Mouse (Mus musculus): ENCODE results near the gene Hoxa11. TPM values are rescaled to one million over a fixed set of nuclear protein-coding genes. Genes with fewer than 3 reads are reported as not detected.
A peak's percentile ranks its signal among the peaks of the same experiment; 100 is the strongest.

Hoxa11 gene
- polyA plus RNA-seq, 2 experiments: 31.1 to 32.6 TPM

DNA sequence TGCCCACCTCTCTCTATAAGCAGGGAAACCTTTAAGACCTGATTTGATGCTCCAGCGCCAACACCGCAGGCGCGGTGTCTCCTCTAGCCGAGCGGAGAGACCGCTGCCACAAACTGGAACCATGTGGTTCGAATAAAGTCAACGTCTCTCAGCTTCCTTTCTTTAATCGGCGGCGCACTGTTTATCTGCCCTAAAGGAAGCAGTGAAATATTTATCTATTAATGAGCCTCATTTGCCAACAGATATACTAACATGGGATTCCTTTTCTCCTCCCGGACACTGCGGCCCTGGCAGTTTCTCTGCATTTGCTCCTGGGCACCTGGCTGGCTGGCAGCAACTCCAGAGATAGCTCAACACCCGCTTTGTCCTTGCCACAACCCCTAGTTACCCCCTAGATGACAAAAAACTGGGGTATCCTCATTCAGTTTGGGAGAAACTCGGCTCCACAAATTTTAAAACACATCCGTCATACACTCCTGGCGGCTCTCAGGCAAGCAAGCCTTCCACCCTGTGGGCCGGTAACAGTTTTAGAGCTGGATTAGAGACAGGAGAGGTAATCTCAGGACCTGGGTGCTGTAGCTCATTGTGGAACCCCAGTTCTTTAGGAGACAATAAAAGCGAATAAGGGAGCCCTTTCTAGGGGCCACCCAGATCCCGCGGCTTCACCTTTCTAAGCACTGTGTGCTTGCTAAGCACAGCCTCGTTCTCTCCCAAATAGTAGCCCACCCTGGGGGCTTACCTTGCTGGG is 27.5 kb downstream of the Hoxa11 start:
- Histone ChIP-seq H3K4me3 (replicated peaks; ENCODE audit: low read length) (peak overlapping the region; percentile 65), H3K4me1 (ENCODE audit: control insufficient read depth, insufficient read depth, low read length) (peaks cover 45% of the 10 kb centered on the region), H3K27me3 (ENCODE audit: control insufficient read depth, insufficient read depth, low read length) (peaks cover 23% of the 10 kb centered on the region), H3K36me3 (ENCODE audit: control insufficient read depth, insufficient read depth, low read length) (no peaks in the 10 kb centered on the region), H3K9me3 (ENCODE audit: control insufficient read depth, low read length) (no peaks in the 10 kb centered on the region), H3K9ac (ENCODE audit: low read depth, low read length, severe bottlenecking) (peak overlapping the region; percentile 71), H3K4me2 (replicated peaks; ENCODE audit: low read depth, low read length, severe bottlenecking) (peak overlapping the region; percentile 96), H3K27ac (replicated peaks; ENCODE audit: low read depth, low read length) (peak overlapping the region; percentile 89)
- no peak for TF ChIP-seq POLR2A (IDR thresholded peaks at IDR 0.05; ENCODE audit: borderline replicate concordance, extremely low read depth, insufficient read depth, insufficient read length)
- DNase-seq (ENCODE audit: low spot score): peak; percentile 59
- ATAC-seq (ENCODE audit: low FRiP score, low read depth): no peak
- WGBS: 11% methylated on average over 23 of the region's 23 CpGs

DNA sequence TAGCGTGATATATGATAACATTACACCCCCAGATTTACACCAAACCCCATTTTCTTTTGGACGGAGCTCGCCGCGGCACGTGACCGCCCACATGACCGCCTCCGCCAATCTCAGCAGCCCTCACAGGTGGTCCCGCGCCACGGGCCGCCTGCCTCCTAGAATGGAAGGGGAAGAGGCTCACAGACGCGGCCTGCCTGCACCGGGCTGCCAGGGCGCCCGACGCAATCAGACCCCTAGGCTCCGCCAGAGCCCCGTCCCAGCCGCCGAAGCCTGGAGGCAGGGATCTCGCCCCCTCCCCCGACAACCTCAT is 28.2 kb downstream of the Hoxa11 start:
- Histone ChIP-seq H3K4me1 (ENCODE audit: control insufficient read depth, insufficient read depth, low read length) (peaks cover 45% of the 10 kb centered on the region), H3K36me3 (ENCODE audit: control insufficient read depth, insufficient read depth, low read length) (no peaks in the 10 kb centered on the region), H3K27me3 (ENCODE audit: control insufficient read depth, insufficient read depth, low read length) (peaks cover 23% of the 10 kb centered on the region), H3K4me2 (replicated peaks; ENCODE audit: low read depth, low read length, severe bottlenecking) (peak overlapping the region; percentile 96), H3K4me3 (replicated peaks; ENCODE audit: low read length) (peak overlapping the region; percentile 65), H3K9me3 (ENCODE audit: control insufficient read depth, low read length) (no peaks in the 10 kb centered on the region), H3K27ac (replicated peaks; ENCODE audit: low read depth, low read length) (peak overlapping the region; percentile 89), H3K9ac (ENCODE audit: low read depth, low read length, severe bottlenecking) (peak overlapping the region; percentile 71)
- ATAC-seq (ENCODE audit: low FRiP score, low read depth): peak; percentile 73
- TF ChIP-seq POLR2A (IDR thresholded peaks at IDR 0.05; ENCODE audit: borderline replicate concordance, extremely low read depth, insufficient read depth, insufficient read length): 0 out of 2 replicates have a peak, but pooled peaks have one; percentile 59
- WGBS: 2% methylated on average over 24 of the region's 25 CpGs
- peak; percentile 91 for DNase-seq (ENCODE audit: low spot score)

DNA sequence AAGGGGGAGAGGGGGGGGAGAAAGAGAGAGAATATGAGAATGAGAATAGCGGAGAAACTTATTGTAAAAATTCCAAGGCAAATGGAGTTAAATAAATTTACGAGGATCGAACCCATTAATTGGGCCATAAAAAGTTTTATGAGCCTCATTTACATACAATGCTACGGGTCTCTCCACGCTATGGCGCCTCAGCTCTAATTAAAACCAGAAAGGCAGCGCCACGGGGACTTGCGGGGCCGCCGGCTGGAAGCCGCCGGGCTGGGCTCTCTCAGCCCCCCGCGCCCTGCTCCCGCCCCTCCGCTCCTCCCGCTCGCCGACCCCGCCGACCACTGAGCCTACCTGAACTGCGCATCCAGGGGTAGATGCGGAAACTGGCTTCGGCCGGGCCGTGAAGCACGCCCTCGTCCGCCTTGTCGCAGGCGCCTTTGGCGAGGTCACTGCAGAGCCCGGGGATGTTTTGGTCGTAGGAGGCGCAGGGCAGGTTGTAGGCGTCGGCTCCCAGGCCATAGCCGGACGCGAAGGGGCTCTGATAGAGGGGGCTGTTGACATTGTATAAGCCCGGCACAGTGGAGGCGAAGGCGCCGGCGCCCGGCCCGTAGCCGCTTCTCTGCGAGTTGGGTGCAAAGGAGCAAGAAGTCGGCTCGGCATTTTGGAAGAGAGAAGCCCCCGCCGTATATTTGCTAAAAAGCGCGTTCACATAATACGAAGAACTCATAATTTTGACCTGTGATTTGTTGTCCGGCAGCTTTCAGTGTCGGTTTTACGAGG is 28.7 kb downstream of the Hoxa11 start:
- ATAC-seq (ENCODE audit: low FRiP score, low read depth): no peak

DNA sequence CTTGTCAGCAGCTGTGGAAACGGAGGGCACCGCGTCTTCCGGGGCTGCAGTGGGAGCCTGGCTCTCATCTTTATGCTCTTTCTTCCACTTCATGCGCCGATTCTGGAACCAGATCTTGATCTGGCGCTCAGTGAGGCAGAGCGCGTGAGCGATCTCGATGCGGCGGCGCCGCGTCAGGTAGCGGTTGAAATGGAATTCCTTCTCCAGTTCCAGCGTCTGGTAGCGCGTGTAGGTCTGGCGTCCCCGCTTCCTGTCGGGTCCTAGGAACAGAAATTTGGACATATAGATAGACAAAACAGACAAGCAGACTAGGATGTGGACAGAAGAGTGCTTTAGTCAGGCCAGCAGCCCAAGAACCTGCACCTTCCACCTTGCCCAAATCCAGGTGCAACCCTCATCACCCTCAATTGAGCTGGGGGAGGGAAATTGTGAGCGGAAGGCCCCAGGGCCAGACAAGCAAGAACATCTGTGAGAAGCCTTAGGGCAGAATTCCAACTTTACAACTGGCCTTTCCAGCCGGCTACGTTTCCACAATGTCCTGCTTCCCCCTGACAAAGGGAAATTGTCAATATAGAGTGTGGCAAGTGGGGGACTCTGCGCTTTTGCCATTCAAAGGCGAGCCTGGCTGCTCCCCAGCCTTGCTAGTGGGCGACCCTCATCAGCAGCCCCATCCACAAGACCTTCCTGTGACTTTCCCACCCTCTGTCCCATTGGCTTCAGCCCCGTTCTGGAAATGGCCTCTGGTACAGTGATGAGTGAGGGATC is 29.7 kb downstream of the Hoxa11 start:
- H3K27ac ChIP-seq (replicated peaks; ENCODE audit: low read depth, low read length): peak overlapping the region; percentile 58; the same call in 1 of the 2 replicates
- WGBS: 4% methylated on average over 30 of the region's 30 CpGs
- no peaks in the 10 kb centered on the region for H3K36me3 ChIP-seq (ENCODE audit: control insufficient read depth, insufficient read depth, low read length)
- no peak for ATAC-seq (ENCODE audit: low FRiP score, low read depth)
- no peak for TF ChIP-seq POLR2A (IDR thresholded peaks at IDR 0.05; ENCODE audit: borderline replicate concordance, extremely low read depth, insufficient read depth, insufficient read length)
- H3K4me3 ChIP-seq (replicated peaks; ENCODE audit: low read length): peak overlapping the region; percentile 65
- peaks cover 45% of the 10 kb centered on the region for H3K4me1 ChIP-seq (ENCODE audit: control insufficient read depth, insufficient read depth, low read length)
- peak overlapping the region; percentile 96 for H3K4me2 ChIP-seq (replicated peaks; ENCODE audit: low read depth, low read length, severe bottlenecking)
- DNase-seq (ENCODE audit: low spot score): peak; percentile 54
- peak overlapping the region; percentile 71 for H3K9ac ChIP-seq (ENCODE audit: low read depth, low read length, severe bottlenecking)
- H3K9me3 ChIP-seq (ENCODE audit: control insufficient read depth, low read length): no peaks in the 10 kb centered on the region
- H3K27me3 ChIP-seq (ENCODE audit: control insufficient read depth, insufficient read depth, low read length): peaks cover 28% of the 10 kb centered on the region

More for the DNA sequence above, 28.7 kb downstream of the Hoxa11 start:
- Histone ChIP-seq H3K27ac (replicated peaks; ENCODE audit: low read depth, low read length) (peak overlapping the region; percentile 89), H3K36me3 (ENCODE audit: control insufficient read depth, insufficient read depth, low read length) (no peaks in the 10 kb centered on the region), H3K4me1 (ENCODE audit: control insufficient read depth, insufficient read depth, low read length) (peaks cover 42% of the 10 kb centered on the region), H3K4me3 (replicated peaks; ENCODE audit: low read length) (peak overlapping the region; percentile 65), H3K4me2 (replicated peaks; ENCODE audit: low read depth, low read length, severe bottlenecking) (peak overlapping the region; percentile 96), H3K9ac (ENCODE audit: low read depth, low read length, severe bottlenecking) (peak overlapping the region; percentile 71), H3K27me3 (ENCODE audit: control insufficient read depth, insufficient read depth, low read length) (peaks cover 23% of the 10 kb centered on the region), H3K9me3 (ENCODE audit: control insufficient read depth, low read length) (no peaks in the 10 kb centered on the region)
- 0% methylated on average over 54 of the region's 60 CpGs for WGBS
- TF ChIP-seq POLR2A (IDR thresholded peaks at IDR 0.05; ENCODE audit: borderline replicate concordance, extremely low read depth, insufficient read depth, insufficient read length): no peak
- peak; percentile 66 for DNase-seq (ENCODE audit: low spot score)

DNA sequence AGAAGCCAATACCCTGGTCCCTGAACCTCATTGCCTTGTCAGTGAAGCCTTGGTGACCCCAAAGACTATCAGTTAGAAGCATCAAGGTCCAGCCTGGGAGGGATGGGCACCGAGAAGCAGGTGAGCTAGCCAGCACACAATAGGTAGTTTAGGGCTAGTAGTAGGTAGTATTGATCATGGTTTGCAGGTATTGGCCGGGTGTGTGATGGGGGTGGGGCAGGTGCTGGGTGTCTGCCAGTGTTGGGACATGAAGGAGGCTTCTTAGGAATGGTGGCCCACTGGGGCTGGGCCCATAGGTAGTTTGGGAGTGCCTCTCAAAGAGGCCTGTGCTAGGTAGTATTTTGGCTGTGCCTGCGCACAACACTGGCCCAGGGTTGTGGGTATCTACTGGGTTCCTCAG is 30.5 kb downstream of the Hoxa11 start:
- H3K4me2 ChIP-seq (replicated peaks; ENCODE audit: low read depth, low read length, severe bottlenecking): peak overlapping the region; percentile 96; the same call in 1 of the 2 replicates
- no peak for TF ChIP-seq POLR2A (IDR thresholded peaks at IDR 0.05; ENCODE audit: borderline replicate concordance, extremely low read depth, insufficient read depth, insufficient read length)
- ATAC-seq (ENCODE audit: low FRiP score, low read depth): no peak
- peaks cover 43% of the 10 kb centered on the region for H3K4me1 ChIP-seq (ENCODE audit: control insufficient read depth, insufficient read depth, low read length)
- 53% methylated on average over 3 of the region's 3 CpGs for WGBS
- no peak overlapping the region; the same call in 1 of the 2 replicates for H3K4me3 ChIP-seq (replicated peaks; ENCODE audit: low read length)
- no peak overlapping the region for H3K27ac ChIP-seq (replicated peaks; ENCODE audit: low read depth, low read length)
- DNase-seq (ENCODE audit: low spot score): no peak
- no peaks in the 10 kb centered on the region for H3K9me3 ChIP-seq (ENCODE audit: control insufficient read depth, low read length)
- H3K36me3 ChIP-seq (ENCODE audit: control insufficient read depth, insufficient read depth, low read length): no peaks in the 10 kb centered on the region
- H3K9ac ChIP-seq (ENCODE audit: low read depth, low read length, severe bottlenecking): no peak overlapping the region
- H3K27me3 ChIP-seq (ENCODE audit: control insufficient read depth, insufficient read depth, low read length): peaks cover 28% of the 10 kb centered on the region

All from limb, embryonic 14.5 days (tissue).